Mouse (Mus musculus) spleen, adult 2 months (tissue): ENCODE measurements around the gene Siglec1. TPM values are rescaled to one million over a fixed set of nuclear protein-coding genes. Genes with fewer than 3 reads are reported as not detected.
A peak's percentile ranks its signal among the peaks of the same experiment; 100 is the strongest.

Experiments used
- DNase-seq, 2 experiments: peaks; one replicate each; pipeline versions ENCODE4 v3.0.0 to v3.0.0-alpha.2; 2012 to 2021; ENCODE audit warnings: low spot score in 2 of 2, low read depth in 1 of 2
- H3K27ac ChIP-seq: fragments of 200-500 bp; 2 replicates; pipeline ENCODE4 v1.5.1; 2012; ENCODE audit warnings: low read length, inconsistent platforms; ENCODE audit not compliant: insufficient read depth
- H3K27me3 ChIP-seq: fragments of 200-500 bp; 2 replicates; pipeline ENCODE4 v1.6.1; 2012; ENCODE audit warnings: mild to moderate bottlenecking, moderate library complexity, low read length, inconsistent platforms; ENCODE audit not compliant: control insufficient read depth, insufficient read depth
- H3K36me3 ChIP-seq: fragments of 200-500 bp; 2 replicates; pipeline ENCODE4 v1.6.1; 2012; ENCODE audit warnings: mild to moderate bottlenecking, low read length, inconsistent platforms; ENCODE audit not compliant: control insufficient read depth, insufficient read depth
- H3K4me1 ChIP-seq: fragments of 200-500 bp; 2 replicates; pipeline ENCODE4 v1.6.1; 2011; ENCODE audit warnings: inconsistent platforms; ENCODE audit not compliant: control insufficient read depth, insufficient read depth, insufficient read length
- H3K4me3 ChIP-seq: fragments of 200-500 bp; 2 replicates; pipeline ENCODE4 v1.5.1; 2011; ENCODE audit warnings: mild to moderate bottlenecking, inconsistent platforms; ENCODE audit not compliant: insufficient read depth, insufficient read length; ENCODE audit errors: extremely low read depth
- CTCF ChIP-seq: fragments of 200-500 bp; IDR thresholded peaks from 2 replicates; pipeline ENCODE4 v1.5.1; 2011; ENCODE audit warnings: mild to moderate bottlenecking, inconsistent platforms; ENCODE audit not compliant: insufficient read depth, insufficient read length, insufficient replicate concordance; ENCODE audit errors: extremely low read depth
- POLR2A ChIP-seq: fragments of 200-500 bp; IDR thresholded peaks from 2 replicates; pipeline ENCODE4 v1.6.1; 2011; ENCODE audit warnings: low read depth, low read length, inconsistent platforms
- WGBS: fragments of 180-500 bp; shearing (Covaris S2); methylation state at CpG from one replicate; pipeline ENCODE4 v1.1.7; 2018; 5-methylcytosine and 5-hydroxymethylcytosine counted together
- polyA plus RNA-seq: library from polyadenylated mRNA; depleted of rRNA; stranded (reverse); fragments of >200 nt; gene quantifications from 2 replicates; pipeline ENCODE4 v1.2.3, GENCODE M21; 2012; rRNA removed

Siglec1 gene
- 36.1 and 42.3 TPM in 2 replicates for polyA plus RNA-seq

GRCm38 (mm10) chr2:131086667-131087390 lies at the start of gene Siglec1:
TSS of gene Siglec1 (minus strand) at chr2:131086765.
- Histone ChIP-seq H3K36me3 (no peaks in the 10 kb centered on the region), H3K4me3 (no peak within 1 kb of the TSS), H3K4me1 (no peaks in the 10 kb centered on the region; the same call in 1 of the 2 replicates), H3K27ac (peak within 1 kb of the TSS; percentile 16; the same call in 1 of the 2 replicates), H3K27me3 (no peaks in the 10 kb centered on the region)
- no peak for TF ChIP-seq CTCF
- TF ChIP-seq POLR2A: no peak
- WGBS: 45% methylated on average over 11 of the region's 11 CpGs
- no peak for DNase-seq

GRCm38 (mm10) chr2:131135521-131136139 lies 49.1 kb upstream of the Siglec1 start:
- peaks cover 3% of the 10 kb centered on the region; the same call in 1 of the 2 replicates for H3K4me1 ChIP-seq
- H3K27ac ChIP-seq: peak overlapping the region; percentile 30; the same call in 1 of the 2 replicates
- no peak for TF ChIP-seq CTCF
- no peak for TF ChIP-seq POLR2A
- no peak for DNase-seq
- WGBS: 86% methylated on average over 11 of the region's 11 CpGs
- H3K4me3 ChIP-seq: no peak overlapping the region
- no peaks in the 10 kb centered on the region for H3K27me3 ChIP-seq
- no peaks in the 10 kb centered on the region for H3K36me3 ChIP-seq

GRCm38 (mm10) chr2:131134826-131135400 lies 48.3 kb upstream of the Siglec1 start:
- no peaks in the 10 kb centered on the region for H3K27me3 ChIP-seq
- peaks cover 3% of the 10 kb centered on the region; the same call in 1 of the 2 replicates for H3K4me1 ChIP-seq
- no peaks in the 10 kb centered on the region for H3K36me3 ChIP-seq
- 91% methylated on average over 8 of the region's 8 CpGs for WGBS
- no peak for TF ChIP-seq CTCF
- no peak for TF ChIP-seq POLR2A
- no peak for DNase-seq
- no peak overlapping the region; the same call in 1 of the 2 replicates for H3K27ac ChIP-seq
- H3K4me3 ChIP-seq: no peak overlapping the region

GRCm38 (mm10) chr2:131134381-131134780 lies 47.8 kb upstream of the Siglec1 start:
- TF ChIP-seq POLR2A (no peak), CTCF (no peak)
- no peaks in the 10 kb centered on the region for H3K36me3 ChIP-seq
- no peaks in the 10 kb centered on the region for H3K27me3 ChIP-seq
- no peak overlapping the region for H3K4me3 ChIP-seq
- no peak overlapping the region for H3K27ac ChIP-seq
- WGBS: 41% methylated on average over 1 of the region's 1 CpGs
- peaks cover 3% of the 10 kb centered on the region; the same call in 1 of the 2 replicates for H3K4me1 ChIP-seq
- DNase-seq: no peak

GRCm38 (mm10) chr2:131132930-131133547 lies 46.5 kb upstream of the Siglec1 start, which contains the start of gene Gm11037:
TSS of gene Gm11037 (plus strand) at chr2:131133497.
- Histone ChIP-seq H3K27me3 (no peaks in the 10 kb centered on the region), H3K4me3 (no peak within 1 kb of the TSS), H3K27ac (no peak within 1 kb of the TSS), H3K36me3 (no peaks in the 10 kb centered on the region), H3K4me1 (peaks cover 3% of the 10 kb centered on the region; the same call in 1 of the 2 replicates)
- TF ChIP-seq POLR2A: no peak
- TF ChIP-seq CTCF: no peak
- WGBS: 92% methylated on average over 9 of the region's 9 CpGs
- DNase-seq: no peak

- WGBS: 92% methylated on average over 10 of the region's 10 CpGs
- H3K27ac ChIP-seq: no peak overlapping the region
- no peaks in the 10 kb centered on the region for H3K36me3 ChIP-seq
- H3K4me1 ChIP-seq: peaks cover 5% of the 10 kb centered on the region; the same call in 1 of the 2 replicates
- DNase-seq: no peak
- TF ChIP-seq CTCF (no peak), POLR2A (no peak)
- no peak overlapping the region for H3K4me3 ChIP-seq
- no peaks in the 10 kb centered on the region for H3K27me3 ChIP-seq
Observed at GRCm38 (mm10) chr2:131132111-131132888, 45.7 kb upstream of the Siglec1 start.
